Mouse (Mus musculus): ENCODE results near the gene Hist1h2ad. TPM values are rescaled to one million over a fixed set of nuclear protein-coding genes. Genes with fewer than 3 reads are reported as not detected.
"Not testable (repeated sequence)": the region's sequence is repeated elsewhere in the genome, so short reads cannot be mapped to it uniquely, and the experiment has no call there.

Hist1h2ad gene
- polyA plus RNA-seq, 1 experiment: 6.5 TPM

- TF ChIP-seq GATA1 (IDR thresholded peaks at IDR 0.05; ENCODE audit: low read length): no peak
These were observed 19.8 kb upstream of the Hist1h2ad start for GRCm38 (mm10) chr13:23554393-23554792.

GRCm38 (mm10) chr13:23554925-23555838, 19.0 kb upstream of the Hist1h2ad start:
- TF ChIP-seq GATA1 (IDR thresholded peaks at IDR 0.05; ENCODE audit: low read length): no peak

DNA sequence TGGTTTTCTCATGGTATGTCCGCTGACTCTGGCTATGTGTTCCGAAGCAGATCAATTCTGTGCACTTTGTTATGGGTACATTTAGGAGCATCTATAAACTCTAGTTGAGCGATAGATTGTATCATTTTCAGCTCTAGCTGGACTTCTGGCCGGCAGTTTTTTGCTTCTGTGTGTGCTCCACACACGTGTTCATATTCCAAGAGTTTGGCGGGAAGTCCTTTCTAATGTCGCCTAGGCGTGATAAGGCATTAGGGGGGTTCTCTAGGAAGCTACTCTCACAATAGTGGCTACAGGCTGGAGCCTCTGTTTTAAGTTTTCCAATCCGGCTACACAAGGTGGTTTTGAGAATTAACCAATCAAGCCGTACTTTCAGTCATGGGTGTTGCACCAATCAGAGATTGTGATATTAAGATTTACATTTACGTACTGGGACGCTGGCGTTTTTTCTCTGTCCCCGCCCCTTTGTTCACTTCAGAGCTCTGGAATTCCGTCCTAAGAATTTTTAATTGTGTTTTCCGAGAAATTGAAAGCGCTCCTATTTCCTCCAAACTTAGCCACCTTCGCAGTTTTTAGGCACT, 18.3 kb upstream of the Hist1h2ad start:
- TF ChIP-seq GATA1 (IDR thresholded peaks at IDR 0.05; ENCODE audit: low read length): no peak

- TF ChIP-seq GATA1 (IDR thresholded peaks at IDR 0.05; ENCODE audit: low read length): no peak
These were observed 17.3 kb upstream of the Hist1h2ad start for GRCm38 (mm10) chr13:23556906-23557305.

- not testable (repeated sequence) for TF ChIP-seq GATA1 (IDR thresholded peaks at IDR 0.05; ENCODE audit: low read length)
These were observed 12.1 kb upstream of the Hist1h2ad start, which contains the start of gene Hist1h3e for GRCm38 (mm10) chr13:23561883-23562659. Hist1h3e (minus strand) TSS chr13:23562369.

- TF ChIP-seq GATA1 (IDR thresholded peaks at IDR 0.05; ENCODE audit: low read length): no peak
These were observed 11.3 kb upstream of the Hist1h2ad start for GRCm38 (mm10) chr13:23562699-23563462.

GRCm38 (mm10) chr13:23564482-23564881, 9.7 kb upstream of the Hist1h2ad start:
- no peak for TF ChIP-seq GATA1 (IDR thresholded peaks at IDR 0.05; ENCODE audit: low read length)

DNA sequence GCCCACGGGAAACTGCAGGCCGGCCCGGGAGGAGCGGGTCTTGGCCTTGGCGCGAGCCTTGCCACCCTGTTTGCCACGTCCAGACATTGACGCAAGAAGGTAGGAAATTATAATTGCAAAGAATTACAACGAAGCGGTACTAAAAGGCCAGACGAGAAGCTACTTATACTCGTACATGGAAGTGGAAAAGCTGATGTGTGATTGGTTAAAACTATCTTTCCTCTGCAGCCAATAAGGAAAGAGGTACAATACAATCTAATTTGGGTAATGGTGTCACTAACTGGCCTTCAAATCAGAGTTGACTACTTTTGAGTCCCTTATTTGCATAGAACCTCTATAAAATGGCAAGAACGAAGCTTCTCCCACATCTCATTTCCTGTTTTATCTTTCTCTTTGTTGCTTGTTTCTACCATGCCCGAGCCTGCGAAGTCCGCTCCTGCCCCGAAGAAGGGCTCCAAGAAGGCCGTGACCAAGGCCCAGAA, 3.1 kb upstream of the Hist1h2ad start, which contains the start of the genes Hist1h2ae and Hist1h2bg:
Hist1h2ae (minus strand) TSS at position 199 of the 482 bp plus-strand sequence.
Hist1h2bg (plus strand) TSS at position 375 of the 482 bp plus-strand sequence.
- no peak for TF ChIP-seq GATA1 (IDR thresholded peaks at IDR 0.05; ENCODE audit: low read length)

- no peak for TF ChIP-seq GATA1 (IDR thresholded peaks at IDR 0.05; ENCODE audit: low read length)
These were observed 1.8 kb upstream of the Hist1h2ad start for GRCm38 (mm10) chr13:23572218-23573033.

DNA sequence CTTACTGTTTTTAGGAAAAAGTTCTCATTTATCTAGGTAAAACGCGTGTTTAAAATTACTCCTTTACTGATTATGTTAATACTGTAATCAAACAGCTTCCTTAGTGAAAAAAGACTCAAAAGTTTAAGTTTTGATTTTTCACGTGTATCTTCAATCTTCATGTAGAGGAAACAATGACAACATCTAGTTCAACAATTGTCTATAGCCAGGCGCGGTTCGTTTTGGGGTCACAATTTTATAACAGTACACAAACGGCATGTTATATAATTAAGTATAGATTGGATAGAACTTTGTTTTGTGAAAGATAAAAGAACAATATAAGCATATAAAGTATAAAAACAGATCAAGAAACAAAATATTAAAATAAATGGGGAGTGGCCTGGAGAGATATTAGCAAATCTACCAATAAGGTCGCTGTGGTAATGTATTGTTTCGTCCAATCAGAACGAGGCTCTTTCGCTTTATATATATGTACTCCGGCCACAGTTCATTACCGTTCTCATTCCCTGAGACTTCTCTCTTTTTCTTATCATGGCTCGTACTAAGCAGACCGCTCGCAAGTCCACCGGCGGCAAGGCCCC, 1.2 kb downstream of the Hist1h2ad start, which contains the start of gene Hist1h3d:
Hist1h3d (plus strand) TSS at position 493 of the 581 bp plus-strand sequence.
- TF ChIP-seq GATA1 (IDR thresholded peaks at IDR 0.05; ENCODE audit: low read length): no peak

- no peak for TF ChIP-seq GATA1 (IDR thresholded peaks at IDR 0.05; ENCODE audit: low read length)
These were observed 2.2 kb downstream of the Hist1h2ad start for GRCm38 (mm10) chr13:23576351-23576881.

GRCm38 (mm10) chr13:23576906-23577639, 2.9 kb downstream of the Hist1h2ad start:
- no peak for TF ChIP-seq GATA1 (IDR thresholded peaks at IDR 0.05; ENCODE audit: low read length)
